Mouse (Mus musculus) spleen, postnatal 4 days (tissue): ENCODE results near the gene Ccdc105.
A peak's percentile ranks its signal among the peaks of the same experiment; 100 is the strongest.

Source experiments
- DNase-seq, 2 experiments: peaks; one replicate each; pipeline ENCODE4 v3.0.0; 2022; ENCODE audit warnings: low spot score in 2 of 2

Ccdc105 gene

DNA sequence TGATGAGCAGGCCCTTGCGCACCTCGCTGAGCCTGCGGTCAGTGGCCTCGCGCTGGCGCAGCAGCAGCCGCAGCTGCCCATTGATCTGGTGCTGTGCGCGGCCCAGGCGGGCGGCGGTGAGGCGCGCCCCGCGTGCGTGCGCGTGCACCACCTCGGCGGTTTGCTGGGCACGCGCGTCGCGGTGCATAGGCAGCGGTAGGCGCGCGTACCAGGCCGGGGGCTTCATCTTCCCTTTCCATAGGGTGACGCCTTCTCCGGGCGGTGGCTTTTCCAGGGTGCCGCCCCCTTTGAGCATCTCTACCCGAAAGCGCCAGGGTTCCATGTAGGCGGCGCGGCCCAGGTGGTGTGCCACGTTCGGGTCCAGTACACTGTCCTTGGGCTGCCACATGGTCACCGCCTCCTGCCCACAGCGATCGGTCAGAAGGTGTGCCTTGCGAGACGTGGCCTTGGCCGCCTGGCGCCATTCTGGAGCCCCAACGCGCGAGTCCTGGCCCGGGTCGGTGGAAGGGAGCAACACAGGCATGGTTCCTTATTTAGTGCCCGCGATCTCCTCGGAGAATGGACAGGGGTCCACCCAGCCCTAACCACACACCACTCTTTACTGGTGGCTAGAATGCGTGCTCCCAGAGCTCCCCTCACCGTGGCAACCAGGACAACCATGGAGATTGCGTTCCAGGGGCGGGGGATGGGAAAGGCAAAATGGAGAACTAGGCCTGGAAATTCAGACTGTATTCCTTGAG, at the start of gene Ccdc105:
Gene Ccdc105 (minus strand): TSS at position 614 of the 740 bp plus-strand sequence.
- peak in 1 of 2 experiments; percentile 57 for DNase-seq

DNA sequence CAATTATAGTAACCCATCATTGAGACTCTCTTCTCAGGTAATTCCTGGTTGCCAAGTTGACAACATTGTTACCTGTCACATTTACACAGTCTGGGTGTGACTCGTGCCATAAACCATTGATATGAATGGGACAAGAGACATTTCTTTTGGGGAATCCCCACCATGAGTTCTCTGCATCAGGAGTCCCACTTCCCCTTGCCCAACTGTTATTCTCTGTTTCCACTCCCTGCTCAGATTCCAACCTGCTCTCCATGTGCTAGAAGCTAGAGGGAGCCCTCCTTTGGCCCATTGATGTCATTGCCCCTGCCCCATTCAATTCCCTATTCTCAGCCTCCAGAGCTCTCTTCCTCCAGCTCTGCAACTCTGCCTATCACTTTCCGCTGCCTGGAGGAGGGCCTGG, 48.6 kb upstream of the Ccdc105 start:
- peak in 1 of 2 experiments; percentile 57 for DNase-seq

DNA sequence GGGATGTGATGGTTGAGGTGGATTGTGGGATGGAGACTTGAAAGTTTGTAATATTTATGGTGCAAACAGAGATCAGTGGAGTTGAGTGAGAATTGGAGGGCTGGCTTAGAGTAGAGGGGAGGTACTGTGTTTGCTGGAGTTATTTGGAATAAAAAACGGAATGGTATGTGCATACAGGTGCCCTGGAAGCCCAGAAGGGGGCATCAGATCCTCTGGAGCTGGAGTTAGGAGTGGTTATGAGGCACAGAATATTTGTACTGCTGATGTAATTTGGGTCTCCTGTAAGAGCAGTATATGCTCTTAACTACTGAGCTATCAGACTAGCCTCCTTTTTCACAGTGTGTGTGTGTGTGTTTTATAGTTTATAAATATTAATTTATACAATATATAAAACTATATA, 37.7 kb upstream of the Ccdc105 start:
- DNase-seq, result no peak

DNA sequence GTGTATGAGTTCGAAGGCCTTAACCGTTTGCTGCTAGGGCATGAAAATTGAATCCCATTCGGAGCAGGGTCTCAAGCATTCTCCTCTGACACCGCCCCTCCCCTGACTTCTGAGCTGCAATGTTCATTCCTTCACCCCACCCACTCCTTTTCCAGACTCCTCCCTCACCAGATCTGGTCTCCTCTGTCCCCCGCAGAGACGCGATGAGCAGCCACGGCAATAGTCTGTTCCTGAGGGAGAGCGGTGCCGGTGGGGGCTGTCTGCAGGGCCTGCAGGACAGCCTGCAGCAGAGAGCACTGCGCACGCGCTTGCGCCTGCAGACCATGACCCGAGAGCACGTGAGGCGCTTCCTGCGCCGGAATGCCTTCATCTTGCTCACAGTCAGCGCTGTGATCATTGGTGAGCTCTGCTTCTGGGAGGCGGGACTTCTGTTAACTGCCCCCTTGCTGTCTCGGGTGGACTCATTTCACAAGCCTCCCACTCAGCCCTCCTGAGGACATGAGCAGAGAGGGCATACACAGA, 34.8 kb upstream of the Ccdc105 start:
- DNase-seq, result no peak

DNA sequence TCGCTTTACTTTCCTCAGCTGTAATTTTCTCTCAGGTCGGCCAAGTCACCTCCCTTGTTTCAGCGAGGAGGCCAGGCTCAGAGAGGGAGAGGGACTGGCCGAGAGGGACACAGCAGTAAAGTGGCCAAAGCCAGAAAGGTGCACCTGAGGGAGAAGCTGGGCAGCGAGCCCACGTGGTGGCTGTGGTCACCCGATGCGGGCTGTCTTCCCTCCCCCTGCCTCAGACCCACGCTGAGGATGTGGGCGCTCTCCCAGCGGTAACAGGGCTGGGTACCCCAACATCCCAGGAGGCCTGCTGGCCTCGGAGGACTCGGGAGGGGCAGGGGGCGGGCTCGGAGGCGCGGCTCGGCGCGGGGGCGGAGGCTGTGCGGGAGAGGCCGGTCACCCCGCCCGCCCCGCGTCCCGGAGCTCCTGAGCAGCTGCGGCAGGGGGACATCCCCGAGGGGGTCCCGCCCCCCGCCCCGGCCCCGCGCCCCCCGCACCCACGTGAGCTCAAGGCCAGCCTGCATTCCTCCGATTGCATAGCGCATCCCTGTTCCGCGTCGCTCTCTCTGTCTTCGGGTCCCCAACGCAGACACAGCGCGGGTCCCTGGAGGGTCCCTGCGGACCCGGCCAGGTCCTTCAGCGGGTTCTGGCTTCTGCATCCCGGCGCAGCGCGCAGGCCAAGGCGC, 27.3 kb upstream of the Ccdc105 start, which contains the start of gene Slc1a6:
Gene Slc1a6 (plus strand): TSS at position 516 of the 671 bp plus-strand sequence.
- no peak for DNase-seq

DNA sequence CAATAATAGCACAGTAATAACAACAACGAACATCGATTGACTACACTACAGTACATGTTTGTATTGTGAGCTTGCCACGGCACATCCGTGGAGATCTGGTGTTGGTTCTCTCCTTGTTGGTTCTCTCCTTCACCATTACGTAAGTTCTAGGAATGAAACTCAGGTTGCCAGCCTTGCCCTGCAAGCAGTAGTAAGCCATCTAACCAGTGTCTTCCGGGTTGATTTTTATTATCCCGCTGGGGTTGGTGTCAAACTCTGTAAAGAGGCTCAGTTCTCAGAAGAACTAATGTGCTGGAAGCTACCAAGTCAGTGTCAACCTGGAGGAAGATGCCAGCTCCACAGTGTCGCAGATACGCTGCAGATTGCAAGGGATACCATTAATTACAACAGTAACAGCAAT, 26.7 kb upstream of the Ccdc105 start:
- DNase-seq, result no peak

DNA sequence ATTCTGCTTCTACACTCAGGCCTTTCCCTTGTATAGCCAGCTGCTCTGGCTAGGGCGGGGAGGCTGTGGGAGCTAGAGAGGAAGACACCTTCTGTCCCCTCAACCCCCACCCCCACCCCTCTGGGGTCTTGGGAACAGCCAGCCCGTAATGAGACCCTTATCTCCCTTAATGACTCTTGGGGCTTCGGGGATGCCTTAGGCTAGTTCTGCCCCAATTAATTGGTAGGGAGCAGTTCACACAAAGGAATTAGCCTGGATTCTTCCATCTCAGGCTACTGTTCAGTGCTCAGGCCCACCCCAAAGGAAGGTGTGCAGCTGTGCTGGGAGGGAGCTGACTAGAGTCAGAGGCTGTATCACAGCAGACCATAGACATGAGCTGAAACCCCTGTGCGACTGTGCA, 23.0 kb upstream of the Ccdc105 start:
- DNase-seq, result no peak

DNA sequence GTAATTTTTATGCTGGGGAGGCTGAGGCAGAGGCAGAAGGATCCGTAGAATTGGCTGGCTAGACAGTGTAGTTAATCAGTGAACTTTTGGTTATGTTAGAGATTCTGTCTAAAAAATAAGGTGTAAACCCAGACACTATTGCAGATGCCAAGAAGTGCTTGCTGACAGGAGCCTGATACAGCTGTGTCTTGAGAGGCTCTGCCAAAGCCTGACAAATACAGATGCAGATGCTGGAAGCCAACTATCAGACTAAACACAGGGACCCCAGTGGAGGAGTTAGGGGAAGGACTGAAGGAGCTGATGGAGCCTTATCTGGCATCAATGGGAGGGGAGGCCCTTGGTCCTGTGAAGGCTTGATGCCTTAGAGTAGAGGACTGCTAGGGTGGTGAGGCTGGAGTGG, 12.7 kb upstream of the Ccdc105 start:
- DNase-seq, result no peak

DNA sequence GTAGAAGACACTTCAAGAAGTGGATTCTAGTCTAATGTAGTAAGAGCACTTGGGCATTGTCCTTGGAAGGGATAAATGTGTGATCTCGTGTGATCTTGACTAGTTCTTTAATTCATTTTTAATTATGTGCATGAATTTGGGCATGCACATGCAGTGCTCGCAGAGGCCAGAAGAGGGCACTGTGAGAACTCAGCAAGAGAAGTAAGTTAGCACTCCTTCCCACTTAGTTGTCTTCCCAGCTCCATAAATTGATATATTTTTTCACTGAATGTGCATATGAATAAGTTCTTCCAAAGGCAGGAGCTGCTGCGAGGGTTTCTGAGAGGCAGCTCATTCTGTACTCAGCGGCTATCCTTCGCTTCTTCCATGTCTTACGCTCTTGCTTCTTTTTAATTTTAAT, 3.2 kb upstream of the Ccdc105 start:
- DNase-seq, result peak in 1 of 2 experiments; percentile 65

DNA sequence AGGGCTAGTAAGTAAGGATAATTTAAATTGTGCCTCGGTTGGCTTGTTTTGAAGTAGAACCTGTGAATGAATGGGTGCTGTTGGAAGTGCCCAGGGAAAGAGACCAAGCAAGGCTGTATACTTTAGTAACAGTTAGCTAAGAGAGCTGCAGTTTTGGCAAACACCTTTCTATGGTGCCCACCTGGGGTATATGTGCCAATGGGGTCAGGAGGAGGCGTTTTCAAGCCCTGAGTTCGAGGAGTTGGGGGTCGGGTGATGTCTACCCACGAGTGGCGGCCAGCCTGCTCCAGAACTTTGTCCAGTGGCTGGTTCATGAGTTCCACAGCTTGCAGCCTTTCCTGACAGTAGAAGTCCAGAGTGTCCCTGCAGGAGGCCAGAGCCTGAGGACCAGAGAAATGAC, 3.9 kb downstream of the Ccdc105 start:
- no peak for DNase-seq

DNA sequence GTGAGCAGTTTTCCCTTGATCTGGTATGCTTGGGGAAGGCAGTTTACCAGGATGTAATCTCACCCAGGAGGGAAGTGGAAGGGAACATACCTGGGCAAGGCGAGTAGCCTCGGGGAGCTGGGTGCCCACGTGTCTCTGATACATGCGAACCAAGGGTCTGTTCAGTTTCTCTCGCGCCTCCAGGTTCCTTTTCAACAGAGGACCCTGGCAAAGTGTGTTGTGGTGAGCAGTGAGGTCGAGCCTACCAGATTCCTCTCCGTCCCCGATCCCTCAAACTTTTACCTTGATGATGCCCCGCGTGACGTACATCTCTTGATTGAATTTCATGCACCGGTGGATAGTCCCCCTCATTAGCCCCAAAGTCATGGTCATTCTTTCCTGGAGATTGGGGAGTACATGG, 4.7 kb downstream of the Ccdc105 start:
- DNase-seq, result no peak

DNA sequence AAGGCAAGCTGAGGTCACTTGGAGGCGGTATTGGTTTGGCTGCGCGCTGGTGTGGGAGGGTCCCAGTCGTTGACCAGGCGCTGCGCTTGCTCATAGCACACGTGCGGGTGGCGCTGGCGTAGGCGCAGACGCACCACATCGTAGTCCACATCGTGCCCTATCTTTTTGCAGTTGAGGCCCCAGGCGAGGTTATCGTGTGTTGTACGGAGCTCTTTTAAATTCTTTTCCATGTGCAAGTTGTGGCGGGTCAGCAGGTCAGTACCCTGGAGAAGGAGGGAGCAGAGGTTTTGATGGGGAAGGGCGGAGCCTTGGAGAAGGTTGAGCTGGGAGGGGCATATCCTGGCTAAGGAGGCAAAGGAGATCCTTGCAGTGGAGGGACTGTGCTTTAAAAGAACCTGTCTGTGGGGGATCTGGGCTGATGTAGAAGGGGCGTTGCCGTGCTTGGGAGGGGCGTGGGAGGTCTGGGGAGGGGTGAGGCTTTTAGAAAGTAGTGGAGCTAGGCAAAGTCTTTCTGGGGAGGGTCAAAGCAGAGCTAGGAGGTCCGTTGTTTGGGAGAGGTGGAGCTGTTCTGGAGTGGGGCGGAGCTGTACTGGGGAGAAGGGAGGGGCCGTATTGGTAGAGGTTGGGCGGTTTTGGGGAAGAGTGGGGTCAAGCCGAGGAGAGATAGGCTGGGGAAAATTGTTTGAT, 5.7 kb downstream of the Ccdc105 start:
- DNase-seq, result no peak

DNA sequence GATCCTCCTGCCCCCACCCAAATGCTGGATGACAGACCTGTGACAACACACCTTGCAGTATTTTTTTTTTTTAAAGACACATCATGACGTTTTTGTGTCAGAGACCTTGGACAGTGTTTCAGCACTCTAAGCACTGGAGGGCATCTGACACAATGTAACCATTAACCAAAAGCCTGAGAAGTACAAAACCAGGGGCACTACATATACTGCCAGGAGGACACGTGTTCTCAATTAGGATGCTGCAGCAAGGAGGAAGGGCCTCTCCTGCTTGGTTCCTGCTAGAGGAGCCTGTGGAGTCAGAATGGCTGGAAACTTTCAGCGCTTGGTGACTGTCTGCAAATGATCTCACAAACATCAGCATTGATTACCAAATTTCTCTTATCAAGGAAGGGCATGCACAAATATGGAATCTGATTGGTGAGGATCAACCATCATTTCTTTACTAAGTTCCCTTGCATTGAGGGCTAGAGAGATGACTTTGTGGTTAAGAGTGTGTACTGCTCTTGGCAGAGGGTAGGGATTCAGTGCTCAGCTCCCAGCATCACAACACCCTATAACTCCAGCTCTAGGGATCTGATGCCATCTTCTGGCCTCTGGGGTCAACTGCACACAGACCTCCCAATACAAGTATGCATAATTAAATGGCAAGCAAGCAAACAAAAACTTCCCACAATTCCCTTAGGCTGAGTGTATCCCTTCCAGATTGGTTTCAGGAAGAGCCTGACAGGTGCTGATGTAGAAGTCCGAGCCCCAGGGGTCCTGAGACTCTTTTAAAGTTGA, 7.2 kb downstream of the Ccdc105 start:
- DNase-seq, result no peak

DNA sequence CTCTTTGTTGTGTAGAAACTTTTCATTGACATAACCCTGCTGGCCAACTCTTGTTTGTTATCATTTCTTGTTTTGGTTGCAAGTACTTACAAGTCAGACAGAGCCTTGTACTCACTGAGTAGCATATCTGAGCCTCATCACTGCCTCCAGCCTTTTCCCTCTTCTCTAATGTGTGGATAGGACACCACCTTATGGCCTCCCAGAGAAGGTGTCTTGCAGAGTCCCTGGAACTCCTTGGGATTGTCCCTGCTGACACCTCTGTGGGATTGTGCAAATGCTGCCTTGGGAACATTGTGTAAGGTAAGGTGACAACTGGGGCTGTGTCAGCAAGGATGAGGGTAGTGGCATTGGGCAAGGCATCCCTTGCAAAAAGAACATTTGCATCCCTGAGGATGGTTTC, 9.1 kb downstream of the Ccdc105 start:
- no peak for DNase-seq

DNA sequence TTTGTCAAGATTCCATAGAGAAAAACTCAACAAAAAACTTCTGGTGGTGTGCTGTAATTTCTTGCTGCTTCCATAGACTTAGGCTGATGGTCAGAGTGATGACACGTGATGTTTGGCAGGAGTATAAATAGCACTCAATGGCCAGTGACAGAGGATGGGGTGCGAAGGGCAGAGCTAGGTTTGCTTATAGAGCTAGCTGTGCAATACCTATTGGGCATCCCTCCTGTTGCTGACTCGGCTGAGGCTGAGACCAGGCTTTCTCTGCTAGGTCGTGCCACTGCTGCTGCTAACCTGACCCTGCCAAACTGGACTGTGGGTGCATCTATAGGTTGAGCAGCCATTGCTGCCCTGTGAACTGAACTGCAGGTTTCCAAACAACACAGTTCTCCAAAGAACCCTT, 13.0 kb downstream of the Ccdc105 start:
- DNase-seq, result no peak

DNA sequence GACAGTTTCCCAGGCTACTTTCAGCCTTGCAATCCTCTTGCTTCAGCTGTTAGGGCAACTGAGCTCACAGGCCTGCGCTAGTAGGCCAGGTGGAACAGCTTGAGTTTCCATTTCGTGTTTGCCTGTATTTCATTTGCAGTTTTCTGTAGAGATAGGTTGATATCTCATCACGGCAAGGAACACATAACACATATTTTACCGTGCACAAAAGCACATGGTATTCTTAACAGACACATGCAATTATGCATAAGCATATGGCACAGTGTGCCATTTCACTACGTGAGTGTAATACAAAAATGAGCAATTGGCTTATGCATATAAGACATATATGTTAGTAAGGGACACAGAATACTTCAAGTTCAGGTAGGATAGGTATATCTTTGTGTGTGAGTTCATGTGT, 25.0 kb downstream of the Ccdc105 start:
- no peak for DNase-seq

DNA sequence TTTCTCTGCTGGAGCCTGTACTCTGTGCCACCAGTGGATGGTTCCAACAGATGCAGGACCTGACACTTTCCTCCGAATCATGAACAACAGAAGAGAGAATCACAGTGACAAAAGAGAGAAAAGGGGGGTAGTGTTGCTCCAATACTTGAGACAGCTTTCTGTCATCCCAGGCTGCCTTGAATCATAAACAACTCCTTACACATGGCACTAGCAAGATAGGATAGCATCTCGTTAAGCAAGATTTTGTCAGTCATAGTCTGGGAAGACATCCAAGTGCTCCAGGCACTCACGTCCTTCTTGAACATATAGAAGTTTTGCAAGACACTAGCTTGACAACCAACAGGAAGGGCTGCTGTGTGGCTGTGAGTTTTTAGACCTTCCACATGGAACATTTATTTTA, 25.8 kb downstream of the Ccdc105 start:
- DNase-seq, result no peak

DNA sequence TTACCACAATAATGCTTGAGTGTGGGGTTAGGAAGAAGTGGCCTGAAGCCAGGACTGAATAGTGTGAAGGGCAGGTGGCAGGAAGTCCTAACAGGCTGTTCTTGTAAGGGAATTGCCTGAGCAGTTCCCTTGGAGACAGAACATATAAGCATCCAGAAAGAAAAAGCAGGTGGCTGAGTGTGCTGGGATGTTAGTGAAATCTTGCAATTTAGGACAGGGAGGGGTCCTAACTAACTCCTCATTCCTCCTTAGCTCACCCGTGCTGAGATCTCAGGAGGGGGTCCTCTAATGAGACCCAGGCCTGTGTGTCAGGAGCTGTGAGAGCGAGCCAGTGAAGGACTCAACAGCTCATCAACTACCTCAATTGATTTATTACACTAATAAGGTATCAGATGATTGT, 29.4 kb downstream of the Ccdc105 start:
- no peak for DNase-seq

DNA sequence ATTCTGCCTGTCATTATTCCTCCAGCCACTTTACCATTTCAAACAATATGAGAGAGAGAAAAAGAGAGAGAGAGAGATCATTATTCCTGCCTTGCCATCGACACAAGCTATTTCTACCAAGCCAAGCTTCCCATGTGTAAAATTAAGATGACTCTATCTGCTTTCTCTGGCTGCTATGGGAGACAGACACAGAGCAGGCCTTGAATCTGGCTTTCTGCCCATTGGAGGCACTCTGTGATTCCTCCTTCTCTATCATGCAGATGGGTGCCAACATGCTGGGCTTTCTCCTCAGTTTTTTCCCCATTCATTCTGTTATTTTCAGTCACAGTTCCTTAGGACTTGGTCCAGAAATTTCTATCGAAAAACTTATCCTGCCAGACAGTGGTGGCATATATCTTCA, 30.2 kb downstream of the Ccdc105 start:
- no peak for DNase-seq

DNA sequence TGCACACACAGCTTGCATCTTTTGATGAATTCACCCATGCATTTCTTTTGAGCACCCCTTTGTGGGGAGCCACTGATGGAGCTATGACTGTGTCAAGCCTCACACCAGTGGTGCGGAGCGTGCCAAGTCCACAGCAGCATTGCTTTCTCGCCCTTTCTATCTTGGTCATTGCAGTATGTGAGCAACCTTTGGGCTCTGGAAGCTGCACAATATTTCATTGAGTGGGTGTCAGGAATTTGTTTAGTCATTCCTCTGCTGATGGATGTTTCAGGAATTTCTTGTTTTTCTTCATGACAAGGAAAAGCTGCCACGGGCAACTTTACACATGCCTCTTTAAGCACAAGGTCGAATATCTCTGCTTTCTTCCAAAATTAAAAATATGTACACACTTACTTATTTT, 30.8 kb downstream of the Ccdc105 start:
- no peak for DNase-seq

DNA sequence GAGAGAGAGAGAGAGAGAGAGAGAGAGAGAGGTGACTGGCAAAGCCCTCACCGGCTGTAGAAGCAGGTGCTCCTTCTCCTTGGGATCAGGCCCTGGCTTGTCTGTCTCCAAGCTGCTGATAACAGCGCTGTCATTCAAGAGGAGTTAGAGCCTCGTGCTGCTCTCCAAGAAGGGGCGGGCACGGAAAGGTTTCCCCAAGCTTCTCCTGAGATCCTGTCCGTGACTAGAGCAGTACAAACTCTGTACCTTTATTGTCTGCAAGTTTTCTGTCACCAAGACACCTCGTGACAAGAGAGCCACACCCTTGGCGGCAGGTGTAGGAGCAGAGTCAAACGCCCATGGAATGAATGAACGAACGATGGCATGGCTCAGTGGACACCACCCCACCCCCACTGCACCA, 34.8 kb downstream of the Ccdc105 start, which contains the start of gene Casp14:
Gene Casp14 (minus strand): TSS at position 239 of the 400 bp plus-strand sequence.
- DNase-seq, result peak in 1 of 2 experiments; percentile 15

DNA sequence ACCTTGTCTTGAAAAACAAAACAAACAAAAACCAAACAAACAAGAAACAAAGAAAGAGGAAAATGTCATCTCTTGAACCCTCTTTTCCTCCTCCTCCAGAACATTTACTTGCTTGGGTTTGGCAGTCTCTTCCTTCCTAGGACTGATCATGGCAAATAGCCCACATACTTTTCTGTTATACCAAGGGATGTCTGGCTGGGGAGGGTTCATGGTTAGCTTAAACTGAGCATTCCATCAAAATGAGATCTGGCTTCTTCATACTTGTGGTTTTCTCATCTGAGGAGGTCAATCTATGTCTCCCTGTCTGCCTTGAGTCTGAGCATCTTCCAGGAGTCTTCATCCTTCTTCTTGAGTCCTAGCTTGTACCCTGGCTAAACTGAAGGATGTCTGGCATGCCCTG, 36.6 kb downstream of the Ccdc105 start:
- DNase-seq, result no peak
